Mouse (Mus musculus) midbrain, postnatal 0 days (tissue): ENCODE measurements at regions not wholly inside any gene's neighbourhood (a gene's known extent, or its start where the extent isn't known, plus 50 kb on each side); places are given as distances from the start of the nearest gene placed in this dataset.

Source experiments
- ATAC-seq: fragments of 200-750 bp; cut with Nextera tagmentation; 2 replicates; pipeline ENCODE4 v1.8.0; 2017; ENCODE audit warnings: moderate number of reproducible peaks, mild to moderate bottlenecking, moderate TSS enrichment, moderate library complexity; ENCODE audit not compliant: low FRiP score
- DNase-seq: peaks from one replicate; pipeline ENCODE4 v3.0.0-alpha.2; 2015; ENCODE audit warnings: low spot score
- H3K27ac ChIP-seq: fragments of 300-500 bp; sonication (generic); 2 replicates; pipeline ENCODE4 v1.5.1; 2014; ENCODE audit warnings: low read depth, mild to moderate bottlenecking, low read length, mixed read lengths
- H3K27me3 ChIP-seq: fragments of 300-500 bp; sonication (generic); 2 replicates; pipeline ENCODE4 v1.6.1; 2014; ENCODE audit warnings: low read length, control low read depth, mixed read lengths; ENCODE audit not compliant: insufficient read depth
- H3K36me3 ChIP-seq: fragments of 300-500 bp; sonication (generic); 2 replicates; pipeline ENCODE4 v1.6.1; 2014; ENCODE audit warnings: low read length, control low read depth, mixed read lengths; ENCODE audit not compliant: insufficient read depth
- H3K4me1 ChIP-seq: fragments of 300-500 bp; sonication (generic); 2 replicates; pipeline ENCODE4 v1.6.1; 2014; ENCODE audit warnings: mild to moderate bottlenecking, control low read depth, antibody characterized with exemption, low read length, mixed read lengths; ENCODE audit not compliant: insufficient read depth
- H3K4me2 ChIP-seq: fragments of 300-500 bp; sonication (generic); 2 replicates; pipeline ENCODE4 v1.6.1; 2014; ENCODE audit warnings: low read depth, mild to moderate bottlenecking, low read length, mixed read lengths; ENCODE audit not compliant: poor library complexity, severe bottlenecking
- H3K4me3 ChIP-seq: fragments of 300-500 bp; sonication (generic); 2 replicates; pipeline ENCODE4 v1.5.1; 2014; ENCODE audit warnings: low read depth, mild to moderate bottlenecking, low read length, moderate library complexity
- H3K9ac ChIP-seq: fragments of 300-500 bp; sonication (generic); replicated peaks from 2 replicates; pipeline ENCODE4 v1.6.1; 2014; ENCODE audit warnings: mild to moderate bottlenecking, low read length, moderate library complexity, mixed read lengths; ENCODE audit not compliant: poor library complexity, severe bottlenecking
- H3K9me3 ChIP-seq: fragments of 300-500 bp; sonication (generic); 2 replicates; pipeline ENCODE4 v1.6.1; 2016; ENCODE audit warnings: low read length, control low read depth
- CTCF ChIP-seq: IDR thresholded peaks from 2 replicates; pipeline ENCODE4 v1.5.1; 2016; ENCODE audit warnings: antibody characterized with exemption, mild to moderate bottlenecking
- WGBS: fragments of 180-500 bp; shearing (Covaris S2); extraction: QIAGEN DNeasy Blood & Tissue Kit; methylation state at CpG from one replicate; pipeline ENCODE4 v1.1.7; 2014; 5-methylcytosine and 5-hydroxymethylcytosine counted together

DNA sequence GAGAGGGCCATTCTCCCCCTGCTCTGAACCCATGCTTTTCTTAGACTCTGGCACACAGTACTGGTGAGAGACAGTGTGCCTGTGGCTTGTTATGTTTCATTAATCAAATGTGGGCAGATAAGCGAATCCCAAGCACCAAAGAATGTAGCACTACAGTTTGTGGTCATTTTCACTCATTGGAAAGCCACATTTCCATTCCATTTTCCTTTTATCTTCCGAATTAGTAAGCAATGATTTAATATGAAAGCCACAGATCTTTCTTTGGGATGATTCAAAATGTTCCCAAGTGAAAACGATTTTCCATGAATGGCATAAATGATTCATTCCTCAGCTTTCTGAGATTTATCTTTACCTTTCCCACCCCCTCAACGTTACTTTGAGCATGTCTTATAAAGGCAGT lies 260.9 kb upstream of the Gm49339 start:
- no peak overlapping the region for H3K4me3 ChIP-seq
- no peak for ATAC-seq
- WGBS: 63% methylated on average over 4 of the region's 4 CpGs

DNA sequence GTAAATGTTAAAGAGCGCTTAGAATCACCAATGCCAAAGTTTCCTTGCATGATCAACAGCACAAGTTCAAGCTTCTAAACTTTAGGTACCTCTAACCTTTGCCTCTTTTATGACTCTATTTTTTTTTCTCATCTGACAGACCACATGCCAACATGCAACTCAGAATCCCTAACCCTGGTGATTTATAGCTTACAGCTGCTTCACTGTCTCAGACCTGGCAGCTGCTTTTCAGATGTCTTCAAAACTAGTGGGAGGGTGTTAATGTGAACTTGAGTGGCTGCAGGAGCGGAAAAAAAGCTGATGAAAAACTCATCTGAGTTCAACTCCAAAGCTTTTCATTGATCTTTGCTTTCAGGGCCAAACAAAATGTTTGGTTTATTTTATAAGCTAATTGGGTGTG lies 246.8 kb upstream of the Gm49339 start:
- 92% methylated on average over 2 of the region's 2 CpGs for WGBS
- Histone ChIP-seq H3K4me1 (no peaks in the 10 kb centered on the region), H3K9ac (no peak overlapping the region), H3K4me2 (no peak overlapping the region), H3K4me3 (no peak overlapping the region), H3K36me3 (no peaks in the 10 kb centered on the region), H3K27ac (no peak overlapping the region), H3K9me3 (no peaks in the 10 kb centered on the region), H3K27me3 (no peaks in the 10 kb centered on the region)
- ATAC-seq: no peak
- no peak for DNase-seq
- no peak for TF ChIP-seq CTCF

More for the DNA sequence above, 260.9 kb upstream of the Gm49339 start:
- H3K4me1 ChIP-seq: no peaks in the 10 kb centered on the region
- H3K27ac ChIP-seq: no peak overlapping the region
- no peaks in the 10 kb centered on the region for H3K36me3 ChIP-seq
- H3K9me3 ChIP-seq: no peaks in the 10 kb centered on the region
- no peak overlapping the region for H3K4me2 ChIP-seq
- H3K27me3 ChIP-seq: no peaks in the 10 kb centered on the region
- DNase-seq: no peak
- H3K9ac ChIP-seq: no peak overlapping the region
- TF ChIP-seq CTCF: no peak

DNA sequence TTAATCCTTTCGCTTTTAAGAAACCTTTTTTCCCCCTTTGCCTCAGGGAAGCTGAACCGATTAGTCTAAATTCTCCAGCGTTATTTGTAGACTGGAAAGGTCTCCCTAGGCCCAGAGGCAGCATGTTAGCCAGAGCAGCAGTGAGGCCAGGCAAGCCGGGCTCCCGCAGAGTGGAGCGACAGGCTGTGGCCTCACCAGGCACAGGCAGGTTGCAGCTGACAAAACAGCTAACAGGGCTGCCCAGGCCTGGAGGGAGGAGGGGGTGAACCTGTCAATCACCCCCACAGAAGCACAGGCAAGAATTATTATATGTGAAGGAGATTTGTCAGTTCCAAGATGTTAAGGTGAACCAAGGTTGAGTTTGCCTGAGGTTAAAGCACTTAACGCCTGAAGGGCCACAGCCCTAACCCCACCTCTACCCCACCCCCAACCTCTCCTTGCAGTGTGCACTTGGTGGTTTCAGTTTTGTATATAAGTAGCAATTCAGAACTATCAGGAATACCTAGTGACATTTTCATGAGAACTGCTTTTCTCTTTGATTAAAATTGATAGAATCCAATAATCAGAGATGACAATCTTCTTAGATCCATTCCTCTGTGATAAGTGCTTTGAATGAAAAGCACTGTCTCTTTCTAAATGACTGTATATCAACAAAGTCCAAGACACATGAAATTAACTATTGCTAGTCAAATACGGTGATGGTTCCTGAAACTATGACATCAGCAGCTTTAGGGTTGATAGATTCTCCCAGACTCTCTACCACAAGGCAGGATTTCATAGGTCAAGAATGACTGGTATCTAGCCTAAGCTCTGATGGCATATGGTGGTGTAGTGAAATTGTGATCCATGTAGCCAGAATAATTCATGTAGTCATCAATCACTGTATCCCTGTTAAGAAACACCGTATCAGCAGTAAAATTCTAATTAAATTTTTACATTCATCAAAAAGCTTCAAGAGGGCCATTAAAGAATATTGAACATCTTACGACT lies 244.5 kb upstream of the Gm49339 start:
- no peak overlapping the region for H3K27ac ChIP-seq
- H3K9me3 ChIP-seq: no peaks in the 10 kb centered on the region
- H3K9ac ChIP-seq: no peak overlapping the region
- H3K4me3 ChIP-seq: no peak overlapping the region
- no peak for TF ChIP-seq CTCF
- H3K27me3 ChIP-seq: no peaks in the 10 kb centered on the region
- H3K4me1 ChIP-seq: no peaks in the 10 kb centered on the region
- WGBS: 33% methylated on average over 10 of the region's 10 CpGs
- H3K4me2 ChIP-seq: no peak overlapping the region
- ATAC-seq (peak; percentile 75), DNase-seq (peak; percentile 30)
- no peaks in the 10 kb centered on the region for H3K36me3 ChIP-seq

DNA sequence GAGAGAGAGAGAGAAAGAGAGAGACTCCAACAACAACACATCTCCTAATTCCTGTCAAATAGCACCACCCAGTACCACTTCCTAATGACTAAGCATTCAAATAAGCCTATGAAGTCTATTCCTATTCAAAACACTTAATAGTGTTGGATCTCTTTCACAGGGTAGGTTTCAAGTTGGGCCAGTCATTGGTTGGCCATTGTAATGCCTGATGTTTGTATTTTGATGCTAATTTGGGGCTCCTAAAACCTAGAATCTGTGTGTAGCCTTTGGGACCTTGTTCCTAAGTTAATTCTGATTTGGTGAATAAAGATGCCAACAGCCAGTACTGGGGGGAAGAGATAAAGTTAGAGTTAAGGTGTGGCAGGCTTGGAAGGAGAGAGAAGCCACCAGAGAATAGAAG lies 242.3 kb upstream of the Gm49339 start:
- no peak for ATAC-seq
- Histone ChIP-seq H3K9me3 (no peaks in the 10 kb centered on the region), H3K4me3 (no peak overlapping the region), H3K4me2 (no peak overlapping the region), H3K27ac (no peak overlapping the region), H3K4me1 (no peaks in the 10 kb centered on the region), H3K9ac (no peak overlapping the region), H3K27me3 (no peaks in the 10 kb centered on the region), H3K36me3 (no peaks in the 10 kb centered on the region)
- no peak for DNase-seq
- no peak for TF ChIP-seq CTCF

DNA sequence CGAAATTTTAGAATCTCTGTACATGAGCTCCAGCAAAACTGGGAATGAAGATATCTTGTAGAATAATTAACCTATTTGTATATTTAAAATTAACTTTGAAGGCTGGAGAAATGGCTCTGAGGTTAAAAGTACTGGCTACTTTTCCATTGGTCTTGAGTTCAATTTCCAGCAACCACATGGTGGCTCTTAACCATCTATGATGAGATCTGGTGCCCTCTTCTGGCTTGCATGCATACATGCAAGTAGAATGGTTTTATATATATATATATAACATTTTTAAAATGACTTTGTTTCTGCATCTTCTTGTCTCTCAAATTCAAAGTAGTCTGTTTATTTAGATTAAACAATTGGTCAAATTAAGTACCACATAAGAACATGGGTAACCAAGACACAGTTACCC lies 227.0 kb upstream of the Gm49339 start:
- no peak for DNase-seq
- H3K27me3 ChIP-seq: no peaks in the 10 kb centered on the region
- H3K36me3 ChIP-seq: no peaks in the 10 kb centered on the region
- no peak overlapping the region for H3K4me2 ChIP-seq
- no peak for TF ChIP-seq CTCF
- H3K9me3 ChIP-seq: no peaks in the 10 kb centered on the region
- no peak overlapping the region for H3K9ac ChIP-seq
- WGBS: 98% methylated on average over 1 of the region's 1 CpGs
- H3K4me1 ChIP-seq: no peaks in the 10 kb centered on the region
- no peak for ATAC-seq
- no peak overlapping the region for H3K4me3 ChIP-seq
- H3K27ac ChIP-seq: no peak overlapping the region

DNA sequence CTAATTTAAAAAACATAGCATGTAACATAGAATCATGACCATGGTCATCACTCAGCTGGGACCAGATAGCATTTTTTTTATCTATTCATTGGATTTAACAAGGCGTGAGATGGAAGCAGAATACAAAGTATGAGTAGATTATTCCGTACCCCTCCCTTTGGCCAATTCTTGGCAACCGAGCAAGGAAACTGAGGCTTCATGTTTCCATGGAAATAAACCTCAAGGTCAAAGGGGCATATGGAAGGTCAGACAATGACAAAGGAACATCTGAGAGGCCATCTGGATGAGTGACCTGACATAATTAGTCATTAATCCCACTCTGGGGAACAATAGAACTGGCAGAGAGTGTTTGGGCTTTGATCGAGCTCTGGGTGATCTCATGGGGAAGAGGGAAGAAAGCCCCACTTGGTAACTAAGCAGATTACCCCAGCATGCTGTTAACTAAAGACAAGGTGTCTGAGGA lies 222.8 kb upstream of the Gm49339 start:
- Histone ChIP-seq H3K4me3 (no peak overlapping the region), H3K27ac (no peak overlapping the region), H3K9ac (no peak overlapping the region), H3K4me2 (no peak overlapping the region), H3K36me3 (no peaks in the 10 kb centered on the region), H3K9me3 (no peaks in the 10 kb centered on the region), H3K27me3 (no peaks in the 10 kb centered on the region), H3K4me1 (no peaks in the 10 kb centered on the region)
- TF ChIP-seq CTCF: no peak
- peak; percentile 31 for DNase-seq
- WGBS: 7% methylated on average over 4 of the region's 4 CpGs
- ATAC-seq: no peak
